Mouse (Mus musculus): Measurements from ENCODE around the gene 4931409K22Rik.

4931409K22Rik gene

GRCm38 (mm10) chr5:24540387-24541143, 16.0 kb downstream of the 4931409K22Rik start, which contains the start of gene Asb10:
Asb10 (minus strand) TSS chr5:24540978.
- DNase-seq (ENCODE audit: low read depth, low spot score): no peak

DNA sequence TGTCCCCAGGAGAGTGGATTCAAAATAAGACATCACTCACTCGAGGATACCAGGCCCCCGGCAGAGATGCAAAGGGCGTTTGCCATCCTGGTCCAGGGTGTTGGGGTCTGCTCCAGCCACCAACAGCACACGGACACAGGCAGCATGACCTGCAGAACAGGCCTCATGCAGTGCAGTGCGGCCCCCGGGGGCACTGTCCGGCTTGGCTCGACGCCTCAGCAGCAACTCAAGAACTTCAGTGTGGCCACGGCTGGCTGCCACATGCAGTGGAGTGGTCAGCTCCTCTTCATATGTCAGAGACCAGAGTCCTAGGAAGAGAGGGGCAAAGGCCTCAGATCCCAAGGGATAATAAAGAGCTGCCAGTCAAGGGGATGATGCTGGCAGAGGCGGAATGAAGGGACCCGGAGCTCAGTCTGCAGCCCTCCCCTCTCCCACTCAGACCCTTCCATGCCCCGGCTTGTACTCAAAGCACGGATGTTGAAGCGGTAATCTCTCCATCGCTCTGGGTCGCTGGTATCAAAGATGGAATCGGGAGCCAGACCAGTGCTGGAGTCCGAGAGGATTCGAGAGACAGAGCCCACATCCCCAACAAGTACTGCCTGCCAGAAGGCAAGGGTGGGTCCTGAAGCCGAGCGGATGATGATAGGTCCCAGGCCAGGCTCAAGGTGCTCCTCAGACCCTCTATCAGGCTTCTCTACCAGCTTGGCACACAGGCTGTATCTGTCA, 16.9 kb downstream of the 4931409K22Rik start:
- DNase-seq (ENCODE audit: low read depth, low spot score): no peak

- DNase-seq (ENCODE audit: low read depth, low spot score): no peak
These were observed 19.0 kb downstream of the 4931409K22Rik start for GRCm38 (mm10) chr5:24537618-24538017.

DNA sequence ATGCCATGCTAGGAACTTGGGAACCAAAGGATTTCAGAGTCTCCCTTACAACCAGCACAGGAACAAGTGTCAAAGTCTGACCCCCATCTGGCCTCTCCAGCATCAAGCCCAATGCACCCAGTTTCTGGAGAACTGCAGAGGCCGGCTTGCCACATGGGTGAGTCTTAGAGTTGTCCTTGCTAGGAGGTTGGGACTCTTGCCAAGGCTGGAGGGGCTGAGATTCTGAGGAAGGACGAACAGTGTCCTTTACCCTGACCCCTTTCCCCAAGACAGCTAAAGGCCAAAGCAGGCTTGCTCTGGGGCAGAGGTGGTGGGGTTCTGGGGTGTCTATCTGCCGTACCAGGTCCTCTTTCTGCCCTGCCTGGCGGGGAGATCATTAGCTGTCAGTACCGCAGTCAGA, 20.1 kb downstream of the 4931409K22Rik start:
- no peak for DNase-seq (ENCODE audit: low read depth, low spot score)

- no peak for DNase-seq (ENCODE audit: low read depth, low spot score)
These were observed 20.9 kb downstream of the 4931409K22Rik start for GRCm38 (mm10) chr5:24535731-24536130.

- peak; percentile 28 for DNase-seq (ENCODE audit: low read depth, low spot score)
These were observed 22.3 kb downstream of the 4931409K22Rik start for GRCm38 (mm10) chr5:24534292-24534691.

DNA sequence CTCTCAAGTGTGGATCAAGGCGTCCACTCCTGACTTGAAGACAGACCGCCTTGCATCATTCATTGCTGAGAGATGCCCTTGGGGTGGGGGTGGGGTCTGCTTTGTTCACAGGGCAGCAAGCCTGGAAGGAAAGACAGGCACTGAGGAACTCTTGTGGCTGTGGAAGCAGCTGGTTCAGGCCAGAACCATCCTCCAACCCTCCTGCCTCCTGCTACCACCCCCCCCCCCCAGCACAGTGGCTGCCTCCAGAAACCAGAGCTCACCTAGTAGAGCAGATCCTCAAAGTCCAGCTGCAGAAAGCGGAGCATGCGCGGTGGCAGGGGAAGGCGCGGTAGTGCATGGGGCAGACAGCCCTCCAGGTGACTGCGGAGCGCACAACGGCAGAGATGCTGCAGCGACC, 23.2 kb downstream of the 4931409K22Rik start:
- DNase-seq (ENCODE audit: low read depth, low spot score): no peak

GRCm38 (mm10) chr5:24530042-24530689, 26.4 kb downstream of the 4931409K22Rik start:
- DNase-seq (ENCODE audit: low read depth, low spot score): peak; percentile 93

GRCm38 (mm10) chr5:24527780-24528179, 28.8 kb downstream of the 4931409K22Rik start:
- no peak for DNase-seq (ENCODE audit: low read depth, low spot score)

- DNase-seq (ENCODE audit: low read depth, low spot score): peak; percentile 49
These were observed 29.7 kb downstream of the 4931409K22Rik start, which contains the start of gene Gbx1 for GRCm38 (mm10) chr5:24526889-24527230. Gbx1 (minus strand) TSS chr5:24527202.

DNA sequence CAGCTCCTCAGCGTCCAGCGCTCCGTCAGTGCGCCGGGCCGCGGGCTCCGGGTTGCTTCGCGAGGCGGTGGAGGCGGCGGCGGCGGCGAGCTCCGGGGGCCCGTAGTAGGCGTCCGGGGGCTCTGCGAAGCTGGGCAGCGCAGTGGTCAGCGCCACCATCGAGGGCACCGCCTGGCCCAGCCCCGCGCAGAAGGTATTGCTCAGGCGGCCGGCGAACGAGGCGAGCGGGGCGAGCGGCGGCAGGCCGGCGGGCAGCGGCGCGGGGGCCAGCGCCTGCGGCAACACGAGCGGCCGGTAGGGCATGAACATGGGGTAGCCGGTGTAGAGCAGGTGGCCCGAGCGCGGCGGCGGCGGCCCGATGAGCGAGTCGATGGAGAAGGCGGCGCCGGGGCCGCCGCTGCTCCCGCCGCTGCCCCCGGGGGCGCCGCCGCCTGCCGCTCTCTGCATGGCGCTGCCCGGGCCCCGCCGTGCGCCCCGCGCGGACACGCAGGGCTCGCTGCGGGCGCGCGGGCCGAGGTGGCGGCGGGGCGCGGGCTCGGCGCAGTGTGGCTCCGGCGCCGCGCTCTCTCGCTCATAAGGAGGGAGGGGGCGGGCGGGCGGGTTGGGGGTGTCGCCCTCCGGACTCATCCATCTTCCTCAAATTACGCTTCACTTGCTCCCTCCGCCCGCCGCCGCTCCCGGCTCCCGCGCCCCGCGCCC, 30.3 kb downstream of the 4931409K22Rik start:
- no peak for DNase-seq (ENCODE audit: low read depth, low spot score)

GRCm38 (mm10) chr5:24525360-24526189, 31.0 kb downstream of the 4931409K22Rik start:
- DNase-seq (ENCODE audit: low read depth, low spot score): no peak

DNA sequence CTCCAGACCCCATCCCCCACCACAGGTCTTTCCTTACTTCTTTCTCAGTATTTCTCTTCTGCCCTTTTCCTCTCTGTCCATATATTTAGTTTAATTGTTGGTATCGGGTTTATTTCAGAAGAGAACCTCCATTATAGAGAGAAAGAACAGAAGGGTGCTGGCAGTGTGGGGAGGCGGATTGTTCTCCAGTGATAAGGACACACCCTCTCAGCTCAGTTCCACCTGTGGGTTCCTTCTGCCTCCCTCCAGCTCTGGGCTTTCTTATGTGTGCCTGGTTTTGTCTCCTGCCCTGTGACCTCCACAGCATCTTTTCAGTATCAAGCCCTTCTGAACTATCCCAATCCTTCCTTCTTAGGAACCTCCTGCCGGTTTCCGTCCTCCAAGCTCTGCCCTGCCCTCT, 32.1 kb downstream of the 4931409K22Rik start:
- DNase-seq (ENCODE audit: low read depth, low spot score): no peak

DNA sequence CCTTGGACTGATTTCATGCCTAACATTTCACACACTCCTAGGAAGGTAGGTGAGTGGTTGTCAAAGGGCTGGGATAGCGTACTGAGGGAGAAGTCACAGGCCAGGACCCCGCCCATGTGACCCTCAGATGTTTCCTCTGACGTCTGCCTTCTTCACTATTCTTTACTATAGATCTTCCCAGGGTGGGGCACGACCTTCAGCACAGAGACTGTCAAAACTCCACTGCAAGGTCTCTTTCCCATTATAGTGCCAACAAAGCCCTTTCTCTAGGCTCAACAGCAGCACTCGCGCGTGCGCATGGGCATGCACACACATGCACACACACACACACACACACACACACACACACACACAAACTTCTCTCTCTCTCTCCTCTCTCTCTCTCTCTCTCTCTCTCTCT, 32.8 kb downstream of the 4931409K22Rik start:
- no peak for DNase-seq (ENCODE audit: low read depth, low spot score)

DNA sequence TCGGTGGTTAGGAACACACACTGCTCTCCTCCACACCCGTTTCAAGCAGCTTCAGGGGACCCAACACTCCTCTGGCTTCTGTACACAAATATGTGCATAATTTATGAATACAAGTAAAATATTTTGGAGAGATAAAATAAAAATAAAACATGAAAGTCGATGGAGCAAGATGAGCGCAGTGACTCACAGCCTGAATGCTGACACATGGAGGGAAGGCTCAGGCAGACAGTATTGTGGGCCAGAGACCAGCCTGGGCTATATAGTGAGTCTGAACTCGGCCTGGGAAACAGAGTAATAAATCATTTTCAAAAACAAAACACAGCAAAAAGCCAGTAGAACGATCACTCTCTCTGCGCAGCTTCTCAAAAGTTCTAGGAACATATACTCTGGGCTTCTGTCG, 35.2 kb downstream of the 4931409K22Rik start:
- no peak for DNase-seq (ENCODE audit: low read depth, low spot score)

DNA sequence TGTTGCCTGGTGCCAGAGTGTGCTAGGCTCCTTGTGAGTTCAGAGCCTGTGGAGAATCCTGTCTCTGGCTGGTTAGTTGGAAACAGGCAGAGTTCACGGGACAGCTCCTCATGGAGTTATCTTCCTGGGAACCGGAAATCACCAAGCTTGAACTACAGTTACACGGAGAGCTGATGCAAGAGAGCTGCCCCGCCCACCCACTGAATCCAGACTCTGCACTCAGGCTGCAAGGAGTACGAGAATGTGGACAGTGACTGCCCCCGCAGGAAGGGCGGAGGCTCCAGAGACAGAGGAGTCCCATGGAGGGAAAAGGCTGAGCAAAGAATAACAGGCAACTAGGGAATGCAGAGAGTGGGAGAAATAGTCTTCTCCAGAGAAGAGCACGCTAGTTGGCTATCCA, 44.3 kb downstream of the 4931409K22Rik start:
- no peak for DNase-seq (ENCODE audit: low read depth, low spot score)

DNA sequence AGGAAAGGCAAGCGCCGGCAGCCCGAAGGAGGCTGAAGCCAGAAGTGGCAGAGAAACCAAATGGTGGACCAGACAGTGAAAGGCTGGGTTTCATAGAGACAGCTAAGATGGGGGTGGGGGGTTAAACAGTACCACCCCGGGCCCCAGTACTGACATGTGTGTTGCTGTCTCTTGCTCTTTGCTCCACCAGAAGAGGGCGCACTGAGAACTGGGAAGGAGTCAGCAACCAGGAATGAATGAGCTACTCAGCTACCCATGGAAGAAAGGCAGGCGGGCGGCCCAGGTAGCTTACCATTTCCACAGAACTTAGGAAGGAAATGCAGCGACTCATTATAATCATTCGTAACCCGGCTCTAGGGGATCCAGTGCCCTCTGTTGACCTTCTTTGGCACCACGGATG, 46.0 kb downstream of the 4931409K22Rik start:
- peak; percentile 66 for DNase-seq (ENCODE audit: low read depth, low spot score)

DNA sequence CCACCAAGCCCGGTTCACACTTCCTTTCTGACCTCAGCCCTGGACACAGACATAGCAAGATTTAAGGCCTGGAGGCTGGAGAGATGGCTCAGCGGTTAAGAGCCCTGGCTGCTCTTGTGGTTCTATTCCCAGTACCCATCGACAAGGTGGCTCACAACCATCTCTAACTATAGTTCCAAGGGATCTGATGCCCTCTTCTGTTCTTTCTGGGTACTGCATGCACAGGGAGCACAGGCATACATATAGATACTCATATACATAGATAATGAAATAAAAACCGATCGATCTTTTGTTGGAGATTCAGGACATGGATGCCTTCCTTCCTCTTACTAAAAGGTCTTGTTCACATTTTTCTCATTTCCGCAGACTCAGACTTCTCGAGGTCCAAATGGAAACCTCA, 48.2 kb downstream of the 4931409K22Rik start:
- DNase-seq (ENCODE audit: low read depth, low spot score): no peak

GRCm38 (mm10) chr5:24505513-24505912, 51.1 kb downstream of the 4931409K22Rik start:
- DNase-seq (ENCODE audit: low read depth, low spot score): peak; percentile 34

GRCm38 (mm10) chr5:24502786-24503185, 53.8 kb downstream of the 4931409K22Rik start:
- no peak for DNase-seq (ENCODE audit: low read depth, low spot score)

GRCm38 (mm10) chr5:24500851-24501250, 55.8 kb downstream of the 4931409K22Rik start:
- DNase-seq (ENCODE audit: low read depth, low spot score): no peak
